Mouse (Mus musculus) bone marrow, adult 2 months (tissue): ENCODE measurements around the gene Srrm1.
"Not testable (repeated sequence)": the region's sequence is repeated elsewhere in the genome, so short reads cannot be mapped to it uniquely, and the experiment has no call there.

Experiments
- CTCF ChIP-seq: fragments of 200-500 bp; IDR thresholded peaks from 2 replicates; pipeline ENCODE4 v1.5.1; 2011; ENCODE audit warnings: low read length, control low read depth; ENCODE audit not compliant: control insufficient read depth, insufficient read depth
- POLR2A ChIP-seq: fragments of 200-500 bp; IDR thresholded peaks from 2 replicates; pipeline ENCODE4 v1.6.1; 2011; ENCODE audit warnings: low read depth, mild to moderate bottlenecking, control low read depth, low read length, borderline replicate concordance; ENCODE audit not compliant: control insufficient read depth

DNA sequence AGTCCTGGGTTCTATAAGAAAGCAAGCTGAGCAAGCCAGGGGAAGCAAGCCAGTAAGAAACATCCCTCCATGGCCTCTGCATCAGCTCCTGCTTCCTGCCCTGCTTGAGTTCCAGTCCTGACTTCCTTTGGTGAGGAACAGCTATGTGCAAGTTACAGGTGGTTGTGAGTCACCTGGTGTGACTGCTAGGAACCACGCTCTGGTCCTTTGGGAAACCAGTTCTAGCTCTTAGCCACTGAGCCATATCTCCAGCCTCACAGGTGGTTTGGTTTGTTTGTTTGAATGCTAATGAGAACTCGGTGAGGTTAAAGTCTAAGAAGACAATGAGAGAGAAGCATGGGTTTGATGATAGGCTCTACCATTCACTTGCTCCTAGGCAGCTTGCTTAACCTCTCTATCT lies 73.1 kb downstream of the Srrm1 start:
- not testable (repeated sequence) for TF ChIP-seq POLR2A, CTCF
